Mouse (Mus musculus) hindbrain, embryonic 14.5 days (tissue): ENCODE results near the gene Rgs2. TPM values are rescaled to one million over a fixed set of nuclear protein-coding genes. Genes with fewer than 3 reads are reported as not detected.

Experiments used
- ATAC-seq: fragments of 200-750 bp; cut with Nextera tagmentation; 2 replicates; pipeline ENCODE4 v1.8.0; 2017; ENCODE audit warnings: moderate number of reproducible peaks, mild to moderate bottlenecking, moderate TSS enrichment, moderate library complexity; ENCODE audit not compliant: low FRiP score
- DNase-seq: peaks from one replicate; pipeline ENCODE4 v3.0.0-alpha.2; 2015; ENCODE audit warnings: low spot score
- H3K27ac ChIP-seq: fragments of 300-500 bp; sonication (generic); 2 replicates; pipeline ENCODE4 v1.5.1; 2014; ENCODE audit warnings: mild to moderate bottlenecking, moderate library complexity
- H3K27me3 ChIP-seq: fragments of 300-500 bp; sonication (generic); 2 replicates; pipeline ENCODE4 v1.6.1; 2014; ENCODE audit warnings: mild to moderate bottlenecking, low read length, mixed read lengths; ENCODE audit not compliant: control insufficient read depth, insufficient read depth
- H3K36me3 ChIP-seq: fragments of 300-500 bp; sonication (generic); replicated peaks from 2 replicates; pipeline ENCODE4 v1.6.1; 2014; ENCODE audit not compliant: control insufficient read depth, insufficient read depth
- H3K4me1 ChIP-seq: fragments of 300-500 bp; sonication (generic); replicated peaks from 2 replicates; pipeline ENCODE4 v1.6.1; 2014; ENCODE audit warnings: antibody characterized with exemption, low read length, mixed read lengths; ENCODE audit not compliant: control insufficient read depth, insufficient read depth
- H3K4me2 ChIP-seq: fragments of 300-500 bp; sonication (generic); replicated peaks from 2 replicates; pipeline ENCODE4 v1.6.1; 2014; ENCODE audit warnings: mild to moderate bottlenecking, moderate library complexity
- H3K4me3 ChIP-seq: fragments of 300-500 bp; sonication (generic); replicated peaks from 2 replicates; pipeline ENCODE4 v1.5.1; 2014; ENCODE audit warnings: mild to moderate bottlenecking, low read length
- H3K9ac ChIP-seq: fragments of 300-500 bp; sonication (generic); 2 replicates; pipeline ENCODE4 v1.6.1; 2014
- H3K9me3 ChIP-seq: fragments of 300-500 bp; sonication (generic); 2 replicates; pipeline ENCODE4 v1.6.1; 2016; ENCODE audit warnings: low read length; ENCODE audit not compliant: control insufficient read depth
- WGBS: fragments of 180-500 bp; shearing (Covaris S2); extraction: QIAGEN DNeasy Blood & Tissue Kit; methylation state at CpG from one replicate; pipeline ENCODE4 v1.1.7; 2014; 5-methylcytosine and 5-hydroxymethylcytosine counted together
- polyA plus RNA-seq: library from polyadenylated mRNA; unstranded; fragments of >200 nt; fragmentation: Nextera tagmentation; extraction: Ambion mirVana; gene quantifications from 2 replicates; pipeline ENCODE4 v1.2.1, GENCODE M21; 2014

Gene Rgs2
- polyA plus RNA-seq, 1 experiment from 2014 or later = 112 TPM

DNA sequence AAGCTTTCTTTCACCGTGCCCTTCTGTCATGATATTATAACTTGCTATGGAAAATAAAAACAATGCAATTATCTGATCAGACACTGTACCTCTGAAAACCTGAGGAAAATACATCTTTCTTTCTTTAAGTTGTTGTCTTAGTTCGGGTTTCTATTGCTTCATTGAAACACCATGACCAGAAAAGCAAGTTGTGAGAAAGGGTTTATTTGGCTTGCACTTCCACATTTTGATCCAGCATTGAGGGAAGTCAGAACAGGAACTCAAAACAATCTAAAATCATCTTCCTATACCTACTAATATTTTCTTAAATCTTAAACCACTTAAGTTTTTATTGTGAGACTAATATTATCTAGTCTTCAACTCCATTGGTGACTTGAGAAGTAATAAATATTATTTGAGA, 11.4 kb downstream of the Rgs2 start:
- WGBS = 83% methylated on average over 2 of the region's 2 CpGs
- no peaks in the 10 kb centered on the region for H3K4me1 ChIP-seq
- no peaks in the 10 kb centered on the region for H3K9me3 ChIP-seq
- H3K4me3 ChIP-seq = no peak overlapping the region
- H3K36me3 ChIP-seq = no peaks in the 10 kb centered on the region
- no peaks in the 10 kb centered on the region for H3K27me3 ChIP-seq
- H3K4me2 ChIP-seq = no peak overlapping the region
- no peak overlapping the region for H3K27ac ChIP-seq
- H3K9ac ChIP-seq = no peak overlapping the region
- ATAC-seq (no peak), DNase-seq (no peak)

DNA sequence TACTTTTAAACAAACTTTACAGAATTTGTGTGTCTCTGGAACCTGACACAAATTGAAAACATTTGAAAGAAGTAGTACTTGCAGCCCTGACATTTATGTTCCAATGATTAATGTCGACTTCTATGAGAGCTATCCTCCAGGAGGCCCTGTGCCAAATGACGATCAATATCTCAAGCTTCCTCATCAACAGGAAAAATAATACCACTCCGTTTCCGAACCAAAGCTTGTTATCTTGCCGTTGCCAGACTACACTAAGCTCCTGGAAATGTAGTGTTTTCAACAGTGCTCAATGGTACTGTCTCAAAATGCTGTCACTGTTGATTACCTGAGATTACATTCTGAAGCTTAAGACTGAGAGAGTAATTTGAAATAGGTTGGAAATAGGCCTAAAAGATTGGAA, 13.7 kb downstream of the Rgs2 start:
- no peaks in the 10 kb centered on the region for H3K4me1 ChIP-seq
- DNase-seq (no peak), ATAC-seq (no peak)
- H3K9me3 ChIP-seq = no peaks in the 10 kb centered on the region
- H3K27ac ChIP-seq = no peak overlapping the region
- no peak overlapping the region for H3K4me3 ChIP-seq
- no peak overlapping the region for H3K9ac ChIP-seq
- H3K36me3 ChIP-seq = no peaks in the 10 kb centered on the region
- no peaks in the 10 kb centered on the region for H3K27me3 ChIP-seq
- 42% methylated on average over 5 of the region's 5 CpGs for WGBS
- no peak overlapping the region for H3K4me2 ChIP-seq

DNA sequence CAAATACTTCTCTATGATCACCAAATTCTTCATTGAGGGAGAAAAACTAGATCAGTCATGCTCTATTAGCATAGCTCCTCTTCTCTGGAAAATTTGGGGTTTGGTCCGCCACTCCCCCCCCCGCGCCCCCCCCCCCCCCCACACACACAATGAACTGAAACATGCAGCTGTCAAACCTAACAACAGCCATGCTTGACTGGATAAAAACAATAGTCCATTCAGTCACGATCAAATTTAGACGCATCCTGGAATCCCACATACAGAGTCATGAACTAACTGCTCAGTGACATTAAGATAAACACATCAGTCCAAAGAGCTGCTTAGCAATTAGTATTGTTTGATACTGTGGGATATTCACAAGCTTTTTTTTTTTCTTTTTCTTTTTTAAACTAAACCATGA, 14.2 kb downstream of the Rgs2 start:
- no peak overlapping the region for H3K27ac ChIP-seq
- ATAC-seq = peak; percentile 62; the same call in 1 of the 2 replicates
- no peaks in the 10 kb centered on the region for H3K27me3 ChIP-seq
- no peak overlapping the region for H3K4me3 ChIP-seq
- H3K9me3 ChIP-seq = no peaks in the 10 kb centered on the region
- no peaks in the 10 kb centered on the region for H3K4me1 ChIP-seq
- H3K9ac ChIP-seq = no peak overlapping the region
- no peak overlapping the region for H3K4me2 ChIP-seq
- 9% methylated on average over 3 of the region's 5 CpGs for WGBS
- DNase-seq = no peak
- no peaks in the 10 kb centered on the region for H3K36me3 ChIP-seq

DNA sequence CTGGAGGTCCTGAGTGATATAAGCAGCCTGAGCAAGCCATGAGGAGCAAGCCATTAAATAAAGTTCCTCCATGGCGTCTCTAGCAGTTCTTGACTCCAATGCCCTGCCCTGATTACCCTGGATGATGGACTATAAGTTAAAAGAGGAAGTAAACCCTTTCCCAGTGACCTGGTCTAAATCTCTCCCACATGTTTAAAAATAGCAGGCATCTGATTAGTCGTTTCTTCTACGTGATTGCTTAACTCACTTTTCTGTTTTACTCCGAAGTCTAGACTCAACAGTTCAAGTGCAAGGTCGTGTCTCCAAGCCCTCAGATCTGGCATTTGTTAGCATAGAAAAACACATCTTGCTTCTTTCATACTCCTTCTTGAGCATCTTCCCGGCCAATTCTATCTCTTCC, 15.2 kb downstream of the Rgs2 start:
- Histone ChIP-seq H3K4me3 (no peak overlapping the region), H3K27me3 (no peaks in the 10 kb centered on the region), H3K9me3 (no peaks in the 10 kb centered on the region), H3K36me3 (no peaks in the 10 kb centered on the region), H3K27ac (no peak overlapping the region), H3K4me2 (no peak overlapping the region), H3K4me1 (no peaks in the 10 kb centered on the region), H3K9ac (no peak overlapping the region)
- ATAC-seq (no peak), DNase-seq (no peak)
- 85% methylated on average over 6 of the region's 6 CpGs for WGBS

DNA sequence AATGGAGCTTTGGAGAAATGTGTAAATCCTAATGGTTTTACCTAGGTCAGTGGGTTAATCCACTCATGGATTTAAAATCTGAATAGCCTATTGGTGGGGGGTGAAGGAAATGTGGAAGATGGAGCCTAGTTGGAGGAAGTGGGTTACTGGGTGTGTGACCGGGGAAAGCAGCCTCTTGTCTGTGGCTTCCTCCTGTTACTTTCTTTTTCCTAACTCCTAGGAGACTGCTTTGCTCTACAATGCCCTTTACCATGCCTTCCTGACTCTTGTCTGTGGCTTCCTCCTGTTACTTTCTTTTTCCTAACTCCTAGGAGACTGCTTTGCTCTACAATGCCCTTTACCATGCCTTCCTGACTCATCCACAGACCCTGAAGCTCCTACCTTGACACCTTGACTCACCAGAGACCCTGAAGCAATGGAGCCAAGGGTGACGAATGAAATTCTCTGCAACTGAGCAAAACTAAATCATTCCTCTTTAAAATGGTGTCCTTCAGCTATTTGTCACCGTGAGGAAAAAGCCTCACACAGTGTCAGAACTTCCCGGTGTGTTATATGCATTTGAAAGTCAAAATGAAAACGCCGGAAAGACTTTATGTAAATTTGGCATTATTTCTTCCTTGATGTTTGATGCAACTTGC, 18.9 kb downstream of the Rgs2 start:
- H3K9me3 ChIP-seq = no peaks in the 10 kb centered on the region
- no peaks in the 10 kb centered on the region for H3K4me1 ChIP-seq
- H3K4me3 ChIP-seq = no peak overlapping the region
- 80% methylated on average over 6 of the region's 6 CpGs for WGBS
- no peak overlapping the region for H3K9ac ChIP-seq
- no peak for DNase-seq
- no peaks in the 10 kb centered on the region for H3K27me3 ChIP-seq
- no peaks in the 10 kb centered on the region for H3K36me3 ChIP-seq
- no peak for ATAC-seq
- H3K4me2 ChIP-seq = no peak overlapping the region
- H3K27ac ChIP-seq = no peak overlapping the region

DNA sequence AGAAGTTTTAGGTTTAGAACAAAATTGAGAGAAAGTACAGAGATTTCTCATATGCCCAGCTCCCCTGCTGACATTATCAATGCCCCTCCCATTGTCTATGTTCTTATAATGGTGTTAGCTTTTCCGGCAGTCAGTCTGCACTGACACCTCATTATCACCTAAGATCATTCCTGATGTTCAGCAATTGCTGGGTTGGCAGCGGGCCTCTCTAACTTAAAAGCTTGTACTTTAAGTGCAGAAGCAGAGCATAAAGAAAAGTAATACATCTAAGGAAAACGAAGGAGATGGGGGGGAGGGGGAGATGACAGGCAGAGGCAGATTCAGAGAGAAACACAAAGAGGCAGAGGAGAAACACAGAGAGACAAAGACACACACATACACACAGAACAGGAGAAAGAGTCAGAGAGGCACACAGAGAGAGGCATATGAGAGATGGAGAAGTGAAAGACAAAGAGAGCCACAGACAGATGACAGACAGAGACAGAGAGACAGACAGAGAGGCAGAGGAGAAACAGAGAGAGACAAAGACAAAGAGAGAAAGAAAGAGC, 21.1 kb downstream of the Rgs2 start:
- Histone ChIP-seq H3K4me2 (no peak overlapping the region), H3K4me3 (no peak overlapping the region), H3K36me3 (no peaks in the 10 kb centered on the region), H3K9ac (no peak overlapping the region), H3K27me3 (no peaks in the 10 kb centered on the region), H3K9me3 (no peaks in the 10 kb centered on the region), H3K4me1 (no peaks in the 10 kb centered on the region), H3K27ac (peak overlapping the region; percentile 7; the same call in 1 of the 2 replicates)
- DNase-seq (no peak), ATAC-seq (no peak)
- 29% methylated on average over 3 of the region's 3 CpGs for WGBS

DNA sequence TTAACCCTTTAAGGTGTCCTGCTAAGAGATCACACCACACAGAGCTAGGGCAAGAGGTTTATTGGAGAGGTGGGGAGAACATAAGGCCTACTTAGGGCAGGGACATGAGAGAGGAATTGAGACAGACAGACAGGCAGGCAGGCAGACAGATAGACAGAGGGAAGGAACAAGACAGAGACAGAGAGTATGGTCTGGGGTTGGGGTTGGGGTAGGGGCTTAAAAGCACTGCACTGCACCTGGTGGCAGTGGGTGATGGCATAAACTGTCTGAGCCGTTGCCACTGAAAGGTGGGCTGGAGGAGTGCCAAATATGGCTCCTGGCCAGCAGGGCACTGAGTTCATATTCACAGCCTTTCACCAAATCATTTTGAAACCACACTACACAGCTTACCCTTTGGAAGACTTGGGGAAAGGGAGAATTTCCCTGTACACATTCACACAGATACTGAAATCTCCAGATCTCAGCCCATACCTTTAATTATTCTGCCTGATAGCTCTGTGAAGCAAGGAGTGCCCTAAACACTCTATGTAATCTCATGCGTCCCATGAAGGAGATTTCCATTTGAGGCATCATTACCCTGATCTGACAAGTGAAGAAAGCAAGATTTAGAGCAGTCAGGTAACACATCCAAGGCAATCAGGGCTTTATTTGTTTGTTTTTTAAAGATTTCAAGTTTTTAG, 21.7 kb downstream of the Rgs2 start:
- DNase-seq (no peak), ATAC-seq (peak; percentile 24; the same call in 1 of the 2 replicates)
- 59% methylated on average over 2 of the region's 2 CpGs for WGBS
- H3K4me1 ChIP-seq = no peaks in the 10 kb centered on the region
- H3K4me2 ChIP-seq = no peak overlapping the region
- H3K9me3 ChIP-seq = no peaks in the 10 kb centered on the region
- no peak overlapping the region for H3K4me3 ChIP-seq
- no peaks in the 10 kb centered on the region for H3K36me3 ChIP-seq
- H3K27ac ChIP-seq = 0 out of 2 replicates have a peak overlapping the region, but pooled peaks have one; percentile 51
- no peak overlapping the region for H3K9ac ChIP-seq
- no peaks in the 10 kb centered on the region for H3K27me3 ChIP-seq

DNA sequence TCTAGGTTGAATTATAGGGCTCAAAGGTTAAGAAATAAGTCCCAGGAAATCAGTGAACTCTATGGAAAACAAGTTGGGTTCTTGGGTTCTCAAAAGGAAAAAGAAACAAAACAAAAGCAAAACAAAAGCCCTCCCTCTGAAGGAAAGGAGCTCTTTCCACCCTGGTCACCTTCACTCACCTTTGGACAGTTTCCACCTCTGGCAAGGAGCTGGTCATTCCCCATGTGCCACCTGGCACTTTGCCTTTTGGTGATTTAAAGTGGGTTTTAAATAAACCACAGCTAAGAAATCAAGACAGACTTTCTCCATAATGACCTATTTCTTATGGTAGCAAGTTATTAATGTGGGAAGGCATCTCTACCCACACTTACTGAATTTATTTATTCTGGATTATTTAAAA, 23.1 kb downstream of the Rgs2 start:
- no peaks in the 10 kb centered on the region for H3K36me3 ChIP-seq
- DNase-seq (no peak), ATAC-seq (no peak)

DNA sequence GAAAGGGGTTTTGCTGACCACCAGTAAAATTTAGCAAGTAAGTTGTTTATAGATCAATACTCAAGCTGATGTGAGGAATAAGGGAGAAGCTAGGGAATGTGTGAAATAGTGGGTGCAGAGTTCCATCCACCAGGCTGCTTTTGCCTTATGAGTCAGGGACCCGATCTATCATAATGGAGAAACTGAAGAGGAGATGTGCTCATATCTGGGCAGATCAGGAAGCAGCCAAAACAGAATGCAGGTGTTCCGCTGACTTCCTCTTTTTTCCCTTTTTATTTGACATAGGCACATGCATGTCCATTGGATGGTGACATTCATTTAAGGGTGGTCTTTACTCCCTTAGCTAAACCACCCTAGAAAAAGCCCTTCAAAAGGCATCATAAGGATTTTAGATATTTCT, 29.3 kb downstream of the Rgs2 start:
- Histone ChIP-seq H3K27ac (no peak overlapping the region), H3K36me3 (no peaks in the 10 kb centered on the region), H3K27me3 (no peaks in the 10 kb centered on the region), H3K9ac (no peak overlapping the region), H3K9me3 (no peaks in the 10 kb centered on the region), H3K4me2 (no peak overlapping the region), H3K4me1 (no peaks in the 10 kb centered on the region), H3K4me3 (no peak overlapping the region)
- no peak for DNase-seq
- ATAC-seq = no peak
- WGBS = 91% methylated on average over 2 of the region's 2 CpGs

More for the DNA sequence above, 23.1 kb downstream of the Rgs2 start:
- no peaks in the 10 kb centered on the region for H3K27me3 ChIP-seq
- no peak overlapping the region for H3K9ac ChIP-seq
- no peak overlapping the region for H3K27ac ChIP-seq
- H3K4me2 ChIP-seq = no peak overlapping the region
- no peak overlapping the region for H3K4me3 ChIP-seq
- no peaks in the 10 kb centered on the region for H3K4me1 ChIP-seq
- H3K9me3 ChIP-seq = no peaks in the 10 kb centered on the region
